Mouse (Mus musculus) midbrain, embryonic 14.5 days (tissue): Measurements from ENCODE around the gene R3hdm2. TPM values are rescaled to one million over a fixed set of nuclear protein-coding genes. Genes with fewer than 3 reads are reported as not detected.

Experiments
- ATAC-seq: fragments of 200-750 bp; cut with Nextera tagmentation; 2 replicates; pipeline ENCODE4 v1.8.0; 2017; ENCODE audit warnings: moderate number of reproducible peaks, moderate library complexity; ENCODE audit not compliant: low FRiP score, low TSS enrichment
- DNase-seq: peaks from one replicate; pipeline ENCODE4 v3.0.0-alpha.2; 2015
- H3K27ac ChIP-seq: fragments of 300-500 bp; sonication (generic); replicated peaks from 2 replicates; pipeline ENCODE4 v1.5.1; 2014; ENCODE audit warnings: mild to moderate bottlenecking, low read depth, low read length, moderate library complexity
- H3K27me3 ChIP-seq: fragments of 300-500 bp; sonication (generic); 2 replicates; pipeline ENCODE4 v1.6.1; 2014; ENCODE audit warnings: low read length, control low read depth, mixed read lengths; ENCODE audit not compliant: control insufficient read depth, insufficient read depth
- H3K36me3 ChIP-seq: fragments of 300-500 bp; sonication (generic); 2 replicates; pipeline ENCODE4 v1.6.1; 2014; ENCODE audit warnings: low read length, control low read depth; ENCODE audit not compliant: control insufficient read depth, insufficient read depth
- H3K4me1 ChIP-seq: fragments of 300-500 bp; sonication (generic); 2 replicates; pipeline ENCODE4 v1.6.1; 2014; ENCODE audit warnings: mild to moderate bottlenecking, antibody characterized with exemption, low read length, control low read depth; ENCODE audit not compliant: control insufficient read depth, insufficient read depth
- H3K4me2 ChIP-seq: fragments of 300-500 bp; sonication (generic); 2 replicates; pipeline ENCODE4 v1.6.1; 2014; ENCODE audit warnings: mild to moderate bottlenecking, low read length, moderate library complexity
- H3K4me3 ChIP-seq: fragments of 300-500 bp; sonication (generic); replicated peaks from 2 replicates; pipeline ENCODE4 v1.5.1; 2014; ENCODE audit warnings: low read depth, low read length
- H3K9ac ChIP-seq: fragments of 300-500 bp; sonication (generic); replicated peaks from 2 replicates; pipeline ENCODE4 v1.6.1; 2014; ENCODE audit warnings: mild to moderate bottlenecking, low read length, moderate library complexity
- H3K9me3 ChIP-seq: fragments of 300-500 bp; sonication (generic); 2 replicates; pipeline ENCODE4 v1.6.1; 2016; ENCODE audit warnings: low read length, control low read depth, mixed read lengths; ENCODE audit not compliant: control insufficient read depth
- WGBS: fragments of 180-500 bp; shearing (Covaris S2); extraction: QIAGEN DNeasy Blood & Tissue Kit; methylation state at CpG from one replicate; pipeline ENCODE4 v1.1.7; 2014; 5-methylcytosine and 5-hydroxymethylcytosine counted together
- polyA plus RNA-seq: library from polyadenylated mRNA; unstranded; fragments of >200 nt; fragmentation: Nextera tagmentation; extraction: Ambion mirVana; gene quantifications from 2 replicates; pipeline ENCODE4 v1.2.1, GENCODE M21; 2014

R3hdm2 gene
- polyA plus RNA-seq, 1 experiment from 2014 or later = 34.0 TPM

DNA sequence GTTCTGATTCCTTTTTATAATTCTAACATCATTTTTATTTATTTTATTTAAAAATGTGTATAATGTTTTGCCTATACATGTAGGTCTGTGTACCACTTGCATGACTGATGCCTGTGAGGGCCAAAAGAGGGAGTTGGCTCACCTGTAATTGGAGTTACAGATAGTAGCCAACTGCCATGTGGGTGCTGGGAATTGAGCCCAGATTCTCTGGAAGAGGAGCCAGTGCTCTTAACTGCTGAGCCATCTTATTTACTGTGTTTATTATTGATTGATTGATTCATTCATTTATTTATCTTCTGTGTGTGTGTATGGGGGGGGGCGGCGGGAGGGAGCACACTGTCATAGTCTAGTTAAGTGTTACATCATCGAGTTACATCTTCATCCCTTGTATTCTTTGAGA is 24.6 kb downstream of the R3hdm2 start:
- Histone ChIP-seq H3K4me3 (no peak overlapping the region), H3K9me3 (no peaks in the 10 kb centered on the region), H3K4me1 (no peaks in the 10 kb centered on the region), H3K27ac (no peak overlapping the region), H3K9ac (no peak overlapping the region), H3K36me3 (peaks cover 24% of the 10 kb centered on the region), H3K27me3 (no peaks in the 10 kb centered on the region), H3K4me2 (no peak overlapping the region)
- WGBS = 96% methylated on average over 3 of the region's 3 CpGs
- ATAC-seq = no peak
- no peak for DNase-seq

DNA sequence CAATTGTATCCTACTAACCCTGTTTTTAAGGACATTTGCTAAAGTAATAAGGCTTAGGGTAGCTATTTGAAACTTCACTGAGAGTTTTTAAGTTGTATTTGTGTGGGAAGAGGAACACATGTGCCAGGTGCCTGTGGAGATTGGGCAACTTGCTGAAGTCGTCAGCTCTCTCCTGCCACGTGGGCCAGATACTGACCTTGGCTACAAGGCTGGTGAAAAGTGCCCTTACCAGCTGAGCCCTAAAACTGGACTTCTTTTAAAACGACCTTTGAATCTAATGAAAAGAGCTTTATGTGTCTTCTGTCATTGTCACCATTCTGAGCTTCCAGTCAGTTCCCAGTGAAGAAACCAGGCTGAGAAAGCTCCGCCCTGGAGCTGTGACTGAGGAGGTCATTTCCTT is 27.3 kb downstream of the R3hdm2 start:
- 78% methylated on average over 4 of the region's 4 CpGs for WGBS
- H3K27me3 ChIP-seq = no peaks in the 10 kb centered on the region
- H3K4me1 ChIP-seq = no peaks in the 10 kb centered on the region
- peaks cover 3% of the 10 kb centered on the region; the same call in 1 of the 2 replicates for H3K36me3 ChIP-seq
- no peaks in the 10 kb centered on the region for H3K9me3 ChIP-seq
- H3K4me3 ChIP-seq = no peak overlapping the region
- H3K27ac ChIP-seq = no peak overlapping the region
- ATAC-seq (no peak), DNase-seq (no peak)
- no peak overlapping the region for H3K9ac ChIP-seq
- no peak overlapping the region for H3K4me2 ChIP-seq

DNA sequence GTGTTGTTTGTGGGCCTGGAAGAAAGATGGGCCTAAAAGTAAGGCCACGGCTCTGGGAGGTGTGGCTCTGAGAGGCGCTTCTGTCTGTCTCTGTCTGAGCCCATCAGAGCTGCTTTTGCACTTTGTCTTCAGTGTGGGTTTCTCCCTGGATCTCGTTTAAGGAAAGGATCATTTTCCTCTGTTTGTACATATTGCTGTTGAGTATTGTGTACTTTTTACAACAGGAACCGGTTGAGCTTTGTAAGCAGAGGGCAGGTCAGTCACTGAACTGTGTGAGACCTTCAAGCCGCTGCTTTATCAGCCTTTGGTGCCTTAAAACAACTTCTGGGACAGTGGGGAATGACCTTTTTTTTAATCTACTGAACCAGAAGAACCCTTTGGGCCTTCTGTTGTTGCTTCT is 32.0 kb downstream of the R3hdm2 start:
- H3K4me3 ChIP-seq = no peak overlapping the region
- no peaks in the 10 kb centered on the region for H3K9me3 ChIP-seq
- H3K9ac ChIP-seq = no peak overlapping the region
- ATAC-seq (no peak), DNase-seq (no peak)
- H3K27me3 ChIP-seq = no peaks in the 10 kb centered on the region
- no peaks in the 10 kb centered on the region for H3K4me1 ChIP-seq
- 60% methylated on average over 5 of the region's 5 CpGs for WGBS
- 0 out of 2 replicates have a peak, but pooled peaks cover 8% of the 10 kb centered on the region for H3K36me3 ChIP-seq
- H3K4me2 ChIP-seq = no peak overlapping the region
- no peak overlapping the region for H3K27ac ChIP-seq

DNA sequence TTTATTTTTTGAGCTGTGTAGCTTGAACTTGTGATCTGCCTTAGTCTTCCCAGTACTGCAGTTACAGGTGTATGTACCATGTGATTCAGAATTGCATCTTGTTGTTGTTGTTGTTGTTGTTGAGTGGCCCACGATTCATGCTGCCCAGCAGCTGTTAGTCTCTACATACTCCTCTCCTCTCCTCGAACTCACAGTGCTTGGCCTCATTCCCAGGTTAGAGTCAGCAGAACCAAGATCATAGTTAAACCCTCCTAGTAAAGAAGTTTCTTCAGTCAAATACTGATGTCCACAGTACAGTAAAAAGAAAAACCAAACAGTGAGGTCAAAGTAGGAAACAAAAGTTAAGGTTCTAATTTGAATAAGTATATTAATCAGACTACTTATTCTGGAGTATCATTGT is 32.6 kb downstream of the R3hdm2 start:
- 87% methylated on average over 2 of the region's 2 CpGs for WGBS

DNA sequence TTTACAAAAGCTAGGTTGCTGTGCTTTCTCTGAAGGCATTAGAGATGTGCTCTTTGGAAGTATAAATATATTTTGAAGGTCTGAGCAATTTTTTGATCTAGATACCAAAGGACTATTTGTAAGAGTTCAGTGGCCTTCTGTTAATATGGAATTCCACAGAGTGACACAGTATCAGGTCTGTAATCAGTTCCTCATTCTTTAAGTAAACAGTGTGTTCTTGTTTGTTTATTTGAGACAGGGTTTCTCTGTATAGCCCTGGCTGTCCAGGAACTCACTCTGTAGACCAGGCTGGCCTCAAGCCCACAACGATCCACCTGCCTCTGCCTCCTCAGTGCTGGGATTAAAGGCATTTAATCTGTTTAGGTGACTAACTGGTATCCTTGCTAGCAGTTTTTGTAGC is 33.5 kb downstream of the R3hdm2 start:
- no peak overlapping the region for H3K4me2 ChIP-seq
- H3K36me3 ChIP-seq = 0 out of 2 replicates have a peak, but pooled peaks cover 8% of the 10 kb centered on the region
- H3K9me3 ChIP-seq = no peaks in the 10 kb centered on the region
- H3K27me3 ChIP-seq = no peaks in the 10 kb centered on the region
- H3K9ac ChIP-seq = no peak overlapping the region
- no peak overlapping the region for H3K27ac ChIP-seq
- no peak for ATAC-seq
- no peak for DNase-seq
- 91% methylated on average over 1 of the region's 1 CpGs for whole genome bisulfite sequencing
- H3K4me3 ChIP-seq = no peak overlapping the region
- H3K4me1 ChIP-seq = no peaks in the 10 kb centered on the region

More for the DNA sequence above, 32.6 kb downstream of the R3hdm2 start:
- no peak for DNase-seq
- Histone ChIP-seq H3K9ac (no peak overlapping the region), H3K4me1 (no peaks in the 10 kb centered on the region), H3K27ac (no peak overlapping the region), H3K4me3 (no peak overlapping the region), H3K9me3 (no peaks in the 10 kb centered on the region), H3K4me2 (no peak overlapping the region), H3K27me3 (no peaks in the 10 kb centered on the region), H3K36me3 (0 out of 2 replicates have a peak, but pooled peaks cover 8% of the 10 kb centered on the region)
- ATAC-seq = no peak

DNA sequence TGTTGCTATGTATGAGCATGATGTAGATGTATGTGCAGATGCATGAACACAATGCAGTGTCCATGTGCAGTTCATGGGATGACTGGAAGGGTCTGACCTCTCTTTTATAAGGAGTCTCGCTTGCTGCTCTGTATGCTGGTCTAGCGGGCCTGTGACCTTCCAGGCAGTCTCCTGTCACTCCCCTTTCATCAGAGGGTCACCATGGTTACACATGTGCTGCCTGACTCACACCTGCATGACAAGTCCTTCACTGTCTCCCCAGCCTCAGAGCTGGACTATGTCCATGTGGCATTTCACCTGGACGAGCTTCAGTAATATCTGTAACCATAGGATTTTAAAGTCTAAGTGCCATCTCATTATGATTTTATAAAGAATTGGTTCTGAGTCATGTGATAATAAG is 34.0 kb downstream of the R3hdm2 start:
- no peaks in the 10 kb centered on the region for H3K9me3 ChIP-seq
- WGBS = 72% methylated on average over 3 of the region's 3 CpGs
- H3K27me3 ChIP-seq = no peaks in the 10 kb centered on the region
- no peaks in the 10 kb centered on the region for H3K4me1 ChIP-seq
- H3K4me3 ChIP-seq = no peak overlapping the region
- DNase-seq = no peak
- H3K9ac ChIP-seq = no peak overlapping the region
- ATAC-seq = no peak
- no peak overlapping the region for H3K4me2 ChIP-seq
- 0 out of 2 replicates have a peak, but pooled peaks cover 8% of the 10 kb centered on the region for H3K36me3 ChIP-seq
- H3K27ac ChIP-seq = no peak overlapping the region

DNA sequence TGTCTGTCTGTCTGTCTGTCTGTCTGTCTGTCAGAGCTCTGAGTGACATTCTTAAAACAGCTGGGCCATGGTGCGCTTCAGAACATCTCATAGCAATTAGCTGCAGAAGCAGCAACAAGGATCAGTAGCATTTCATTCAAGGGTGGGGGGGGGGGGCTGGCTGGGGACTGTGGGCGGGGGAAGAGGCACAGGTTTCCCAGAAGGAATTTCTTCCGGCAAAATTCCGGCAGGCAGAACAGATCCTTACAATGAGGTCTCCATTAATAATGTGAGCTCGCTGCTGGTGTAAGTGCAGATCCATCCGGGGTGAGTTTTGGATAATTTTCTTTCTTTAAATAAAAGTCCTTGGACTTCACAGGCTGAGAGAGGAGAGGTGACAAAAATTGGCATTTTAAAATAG is 40.0 kb downstream of the R3hdm2 start:
- Histone ChIP-seq H3K27ac (no peak overlapping the region), H3K9ac (no peak overlapping the region)

DNA sequence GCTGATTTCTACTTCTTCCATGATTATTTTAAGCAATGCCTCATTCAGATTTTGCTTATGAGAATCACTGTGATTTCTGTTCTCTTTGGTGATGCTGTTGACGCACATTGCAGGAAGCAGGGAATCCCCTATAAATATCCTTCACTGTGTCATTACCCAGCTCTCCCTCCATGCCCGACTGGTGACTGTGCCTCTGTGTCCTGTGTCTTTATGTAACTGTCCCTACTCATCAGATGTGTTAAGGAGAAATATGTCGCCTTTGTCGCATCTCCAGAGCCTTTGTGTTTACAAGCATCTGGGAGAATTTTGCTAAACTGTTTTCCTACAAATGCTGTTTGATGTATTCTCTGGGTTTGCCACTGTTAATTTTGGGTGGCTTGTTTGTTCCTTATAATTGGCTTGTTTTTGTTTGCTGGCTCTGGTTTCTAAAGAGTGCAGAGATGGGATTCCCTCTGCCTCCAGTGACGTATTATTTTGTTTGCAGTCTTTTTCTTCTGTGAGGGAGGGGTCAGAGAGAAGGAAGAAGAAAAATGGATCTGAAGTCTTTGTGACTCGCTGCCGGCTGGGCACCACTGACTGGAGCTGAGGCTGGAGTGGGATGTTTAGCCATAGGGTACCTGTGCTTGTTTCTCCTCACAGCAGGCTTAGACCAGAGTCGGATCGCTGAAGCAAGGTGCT is 40.7 kb downstream of the R3hdm2 start:
- DNase-seq = peak; percentile 57
- Histone ChIP-seq H3K4me2 (peak overlapping the region; percentile 47), H3K9ac (peak overlapping the region; percentile 43), H3K27ac (peak overlapping the region; percentile 64), H3K36me3 (no peaks in the 10 kb centered on the region), H3K27me3 (no peaks in the 10 kb centered on the region), H3K4me3 (peak overlapping the region; percentile 23), H3K9me3 (no peaks in the 10 kb centered on the region), H3K4me1 (peaks cover 27% of the 10 kb centered on the region)
- 7% methylated on average over 9 of the region's 9 CpGs for WGBS
- no peak; the same call in 1 of the 2 replicates for ATAC-seq

More for the DNA sequence above, 40.0 kb downstream of the R3hdm2 start:
- Histone ChIP-seq H3K27me3 (no peaks in the 10 kb centered on the region), H3K9me3 (no peaks in the 10 kb centered on the region), H3K4me3 (no peak overlapping the region), H3K4me1 (peaks cover 27% of the 10 kb centered on the region), H3K36me3 (0 out of 2 replicates have a peak, but pooled peaks cover 5% of the 10 kb centered on the region), H3K4me2 (peak overlapping the region; percentile 47)
- DNase-seq (peak; percentile 27), ATAC-seq (no peak)
- WGBS = 10% methylated on average over 6 of the region's 6 CpGs

DNA sequence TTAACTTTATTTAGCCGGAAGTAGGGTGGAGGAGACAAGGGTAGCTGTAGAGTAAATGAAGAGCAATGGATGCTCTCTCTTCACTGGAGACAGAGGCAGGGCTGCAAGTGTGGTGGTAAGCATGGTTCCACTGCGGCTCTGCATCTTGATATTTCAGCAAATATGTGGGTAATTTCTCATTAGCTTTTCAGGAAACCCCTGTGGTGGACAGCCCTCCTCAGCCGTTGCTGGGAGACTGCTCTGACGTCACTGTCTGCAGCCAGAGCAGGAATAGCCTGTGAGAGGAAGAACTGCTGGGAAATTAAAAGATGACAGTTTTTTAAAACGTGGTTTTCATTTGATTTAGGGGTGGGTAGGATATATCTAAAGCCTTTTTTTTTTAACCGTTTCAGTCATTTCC is 41.9 kb downstream of the R3hdm2 start:
- peaks cover 27% of the 10 kb centered on the region for H3K4me1 ChIP-seq
- no peaks in the 10 kb centered on the region for H3K27me3 ChIP-seq
- no peak overlapping the region; the same call in 1 of the 2 replicates for H3K9ac ChIP-seq
- peak; percentile 81 for DNase-seq
- peak overlapping the region; percentile 63 for H3K27ac ChIP-seq
- H3K4me3 ChIP-seq = no peak overlapping the region
- WGBS = 23% methylated on average over 6 of the region's 6 CpGs
- no peaks in the 10 kb centered on the region for H3K9me3 ChIP-seq
- H3K4me2 ChIP-seq = peak overlapping the region; percentile 47
- no peaks in the 10 kb centered on the region for H3K36me3 ChIP-seq
- ATAC-seq = no peak
